In genomic region chrX:11631186-11631913, GRCm38 (mm10) we compare ENCODE assay signal across 7 mouse cellular contexts.
DNase-seq lines count a peak whose midpoint lies in the region; ATAC-seq and TF ChIP-seq lines count a peak whose summit lies in the region.

No protein-coding gene starts in this region.

- TF ChIP-seq EP300 in lung, postnatal 0 days (IDR thresholded peaks at IDR 0.05) = no peak

- H3K27ac ChIP-seq in lung, postnatal 0 days (ENCODE audit: low read length) = no peak overlapping the region
- peak overlapping the region; percentile 69 for H3K27ac ChIP-seq in forebrain, embryonic 10.5 days
- H3K27ac ChIP-seq in kidney, embryonic 15.5 days = 0 out of 2 replicates have a peak overlapping the region, but pooled peaks have one; percentile 13
- H3K27ac ChIP-seq in midbrain, embryonic 11.5 days (ENCODE audit: low read depth, low read length) = no peak overlapping the region; the same call in 1 of the 2 replicates

- TF ChIP-seq CTCF in lung, postnatal 0 days (IDR thresholded peaks at IDR 0.05) = no peak

- no peaks in the 10 kb centered on the region for H3K9me3 ChIP-seq in lung, postnatal 0 days (ENCODE audit: low read length)
- H3K9me3 ChIP-seq in forebrain, embryonic 10.5 days = no peaks in the 10 kb centered on the region
- no peaks in the 10 kb centered on the region for H3K9me3 ChIP-seq in kidney, embryonic 15.5 days (replicated peaks)
- H3K9me3 ChIP-seq in midbrain, embryonic 11.5 days (ENCODE audit: control insufficient read depth, low read length) = no peaks in the 10 kb centered on the region

- no peaks in the 10 kb centered on the region for H3K4me1 ChIP-seq in lung, postnatal 0 days (ENCODE audit: insufficient read depth, low read depth, low read length)
- H3K4me1 ChIP-seq in forebrain, embryonic 10.5 days = peaks cover 27% of the 10 kb centered on the region
- H3K4me1 ChIP-seq in kidney, embryonic 15.5 days = peaks cover 9% of the 10 kb centered on the region; the same call in 1 of the 2 replicates
- H3K4me1 ChIP-seq in midbrain, embryonic 11.5 days (ENCODE audit: control insufficient read depth, insufficient read depth, low read length) = no peaks in the 10 kb centered on the region; the same call in none of the 2 replicates

- 31% methylated on average over 14 of the region's 14 CpGs for WGBS in lung, postnatal 0 days
- 13% methylated on average over 14 of the region's 14 CpGs for WGBS in forebrain, embryonic 10.5 days
- WGBS in kidney, embryonic 15.5 days = 24% methylated on average over 14 of the region's 14 CpGs
- WGBS in midbrain, embryonic 11.5 days = 13% methylated on average over 14 of the region's 14 CpGs

- H3K9ac ChIP-seq in lung, postnatal 0 days (replicated peaks; ENCODE audit: low read depth) = no peak overlapping the region
- no peak overlapping the region for H3K9ac ChIP-seq in kidney, embryonic 15.5 days
- H3K9ac ChIP-seq in midbrain, embryonic 11.5 days (ENCODE audit: low read length) = no peak overlapping the region

- no peak for DNase-seq in lung, postnatal 0 days (ENCODE audit: low spot score)
- no peak for DNase-seq in lung, postnatal 4 days
- DNase-seq in forebrain, embryonic 10.5 days (ENCODE audit: extremely low spot score, low spot score) = peak; percentile 33
- peak; percentile 89 for DNase-seq in midbrain, embryonic 11.5 days (ENCODE audit: low spot score, missing footprints)
- no peak for DNase-seq in spleen, postnatal 14 days (ENCODE audit: low spot score in 2 of 2)

- no peaks in the 10 kb centered on the region for H3K36me3 ChIP-seq in lung, postnatal 0 days (ENCODE audit: insufficient read depth, low read length)
- H3K36me3 ChIP-seq in forebrain, embryonic 10.5 days (replicated peaks) = no peaks in the 10 kb centered on the region
- no peaks in the 10 kb centered on the region for H3K36me3 ChIP-seq in kidney, embryonic 15.5 days
- H3K36me3 ChIP-seq in midbrain, embryonic 11.5 days (ENCODE audit: control insufficient read depth, insufficient read depth, low read length) = no peaks in the 10 kb centered on the region

- no peak overlapping the region for H3K4me3 ChIP-seq in lung, postnatal 0 days (ENCODE audit: low read depth, low read length)
- H3K4me3 ChIP-seq in forebrain, embryonic 10.5 days = peak overlapping the region; percentile 34
- peak overlapping the region; percentile 16; the same call in 1 of the 2 replicates for H3K4me3 ChIP-seq in kidney, embryonic 15.5 days (replicated peaks)
- no peak overlapping the region for H3K4me3 ChIP-seq in midbrain, embryonic 11.5 days (ENCODE audit: low read depth, low read length)

- no peaks in the 10 kb centered on the region for H3K27me3 ChIP-seq in lung, postnatal 0 days (replicated peaks; ENCODE audit: insufficient read depth, low read length)
- H3K27me3 ChIP-seq in forebrain, embryonic 10.5 days (ENCODE audit: poor library complexity, severe bottlenecking) = peaks cover 92% of the 10 kb centered on the region
- H3K27me3 ChIP-seq in kidney, embryonic 15.5 days = peaks cover 43% of the 10 kb centered on the region
- no peaks in the 10 kb centered on the region; the same call in 1 of the 2 replicates for H3K27me3 ChIP-seq in midbrain, embryonic 11.5 days (ENCODE audit: control insufficient read depth, insufficient read depth, low read length)

- no peak for ATAC-seq in lung, postnatal 0 days
- ATAC-seq in kidney, embryonic 15.5 days (replicated peaks; ENCODE audit: low FRiP score) = no peak
- ATAC-seq in midbrain, embryonic 11.5 days (ENCODE audit: low FRiP score) = peak; percentile 69
- ATAC-seq in erythroid progenitor cell, adult 5-6 weeks (replicated peaks; ENCODE audit: low FRiP score, poor library complexity, severe bottlenecking) = no peak

- H3K4me2 ChIP-seq in lung, postnatal 0 days (replicated peaks; ENCODE audit: low read depth, low read length) = peak overlapping the region; percentile 12
- peak overlapping the region; percentile 48 for H3K4me2 ChIP-seq in kidney, embryonic 15.5 days
- peak overlapping the region; percentile 36 for H3K4me2 ChIP-seq in midbrain, embryonic 11.5 days

Comparison
In these comparisons a context has a peak if more than half of its experiments do, and no peak if none do; other contexts are left out.
1. DNase-seq: peak in forebrain, embryonic 10.5 days (single experiment) and midbrain, embryonic 11.5 days (single experiment); none in lung, postnatal 0 days (single experiment), lung, postnatal 4 days (0 of 2) and spleen, postnatal 14 days (0 of 2).
2. H3K27ac ChIP-seq: peak in forebrain, embryonic 10.5 days (single experiment) and kidney, embryonic 15.5 days (single experiment); none in lung, postnatal 0 days (single experiment) and midbrain, embryonic 11.5 days (single experiment).
3. H3K4me3 ChIP-seq: peak in forebrain, embryonic 10.5 days (single experiment) and kidney, embryonic 15.5 days (single experiment); none in lung, postnatal 0 days (single experiment) and midbrain, embryonic 11.5 days (single experiment).
4. Peak in every context shown above with its lines, with median percentiles within 50 percentile points of each other: H3K4me2 ChIP-seq.